Mouse (Mus musculus) limb, embryonic 12.5 days (tissue): ENCODE measurements around the gene Agpat1. TPM values are rescaled to one million over a fixed set of nuclear protein-coding genes. Genes with fewer than 3 reads are reported as not detected.

ENCODE experiments used
- ATAC-seq: fragments of 200-750 bp; cut with Nextera tagmentation; 2 replicates; pipeline ENCODE4 v1.8.0; 2017; ENCODE audit warnings: low read depth, moderate TSS enrichment; ENCODE audit not compliant: insufficient number of reproducible peaks, insufficient read depth, low FRiP score, low TSS enrichment
- H3K27ac ChIP-seq: fragments of 300-500 bp; sonication (generic); 2 replicates; pipeline ENCODE4 v1.5.1; 2016; ENCODE audit warnings: mild to moderate bottlenecking, moderate library complexity
- H3K27me3 ChIP-seq: fragments of 300-500 bp; sonication (generic); 2 replicates; pipeline ENCODE4 v1.6.1; 2016; ENCODE audit warnings: mild to moderate bottlenecking, moderate library complexity
- H3K36me3 ChIP-seq: fragments of 300-500 bp; sonication (generic); 2 replicates; pipeline ENCODE4 v1.6.1; 2016; ENCODE audit warnings: mild to moderate bottlenecking, moderate library complexity
- H3K4me1 ChIP-seq: fragments of 300-500 bp; sonication (generic); replicated peaks from 2 replicates; pipeline ENCODE4 v1.6.1; 2016
- H3K4me2 ChIP-seq: fragments of 300-500 bp; sonication (generic); 2 replicates; pipeline ENCODE4 v1.6.1; 2016; ENCODE audit warnings: mild to moderate bottlenecking, moderate library complexity
- H3K4me3 ChIP-seq: fragments of 300-500 bp; sonication (generic); replicated peaks from 2 replicates; pipeline ENCODE4 v1.5.1; 2016; ENCODE audit warnings: mild to moderate bottlenecking
- H3K9ac ChIP-seq: fragments of 300-500 bp; sonication (generic); replicated peaks from 2 replicates; pipeline ENCODE4 v1.6.1; 2016; ENCODE audit warnings: mild to moderate bottlenecking, moderate library complexity
- H3K9me3 ChIP-seq: fragments of 300-500 bp; sonication (generic); 2 replicates; pipeline ENCODE4 v1.6.1; 2016; ENCODE audit warnings: mild to moderate bottlenecking, moderate library complexity
- WGBS: fragments of 180-500 bp; shearing (Covaris S2); methylation state at CpG from one replicate; pipeline ENCODE4 v1.1.7; 2016; 5-methylcytosine and 5-hydroxymethylcytosine counted together
- polyA plus RNA-seq: library from polyadenylated mRNA; unstranded; fragments of >200 nt; fragmentation: Nextera tagmentation; extraction: Ambion mirVana; gene quantifications from 2 replicates; pipeline ENCODE4 v1.2.1, GENCODE M21; 2016

The Agpat1 gene
- polyA plus RNA-seq, 1 experiment from 2014 or later, result 53.4 TPM

DNA sequence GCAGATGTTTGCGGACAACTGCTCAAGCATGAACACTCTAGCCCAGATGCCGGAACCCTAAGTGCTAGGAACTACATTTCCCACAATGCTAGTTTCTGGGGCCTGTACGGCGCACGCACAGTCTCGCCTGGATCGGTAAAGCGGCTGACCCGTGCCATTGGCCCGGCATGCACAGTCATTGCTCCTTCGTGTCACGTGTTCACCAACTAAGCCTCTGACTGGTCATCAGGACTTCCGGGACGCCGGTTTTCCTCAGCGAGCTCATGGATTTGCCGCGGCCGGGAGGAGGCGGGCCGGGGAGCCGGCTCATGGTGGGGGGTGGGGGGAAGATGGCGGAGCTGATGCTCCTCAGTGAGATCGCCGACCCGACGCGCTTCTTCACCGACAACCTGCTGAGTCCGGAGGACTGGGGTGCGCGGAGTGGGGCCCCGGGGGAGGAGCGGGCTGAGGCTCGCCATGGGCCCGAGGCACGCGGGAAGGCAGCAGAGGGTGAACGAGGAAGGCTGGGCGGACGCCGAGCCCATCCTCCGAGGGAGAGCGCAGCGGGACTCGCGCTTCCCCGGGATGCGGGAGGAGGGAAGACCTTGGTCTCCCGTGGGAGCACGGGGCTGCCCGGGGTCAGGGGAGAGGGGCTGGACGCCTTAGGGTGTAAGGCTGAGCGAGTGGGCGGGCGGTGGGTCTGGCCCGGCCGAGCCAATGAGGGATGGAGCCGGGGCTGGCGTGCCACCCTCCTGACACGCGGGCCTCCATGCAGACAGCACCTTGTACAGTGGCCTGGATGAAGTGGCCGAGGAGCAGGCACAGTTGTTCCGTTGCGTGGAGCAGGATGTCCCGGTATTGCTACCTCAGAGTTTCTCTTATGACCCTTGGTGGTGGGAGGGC, 43.1 kb downstream of the Agpat1 start, which contains the start of gene Atf6b:
Gene Atf6b (plus strand): TSS at position 241 of the 882 bp plus-strand sequence.
- WGBS, result 1% methylated on average over 66 of the region's 66 CpGs
- ATAC-seq, result peak; percentile 96
- peak within 1 kb of the TSS; percentile 92 for H3K9ac ChIP-seq
- peak within 1 kb of the TSS; percentile 50; the same call in 1 of the 2 replicates for H3K27ac ChIP-seq
- H3K4me3 ChIP-seq, result peak within 1 kb of the TSS; percentile 97
- no peaks in the 10 kb centered on the region for H3K9me3 ChIP-seq
- peaks cover 43% of the 10 kb centered on the region for H3K36me3 ChIP-seq
- no peaks in the 10 kb centered on the region for H3K27me3 ChIP-seq
- peaks cover 17% of the 10 kb centered on the region for H3K4me1 ChIP-seq
- H3K4me2 ChIP-seq, result peak within 1 kb of the TSS; percentile 85

DNA sequence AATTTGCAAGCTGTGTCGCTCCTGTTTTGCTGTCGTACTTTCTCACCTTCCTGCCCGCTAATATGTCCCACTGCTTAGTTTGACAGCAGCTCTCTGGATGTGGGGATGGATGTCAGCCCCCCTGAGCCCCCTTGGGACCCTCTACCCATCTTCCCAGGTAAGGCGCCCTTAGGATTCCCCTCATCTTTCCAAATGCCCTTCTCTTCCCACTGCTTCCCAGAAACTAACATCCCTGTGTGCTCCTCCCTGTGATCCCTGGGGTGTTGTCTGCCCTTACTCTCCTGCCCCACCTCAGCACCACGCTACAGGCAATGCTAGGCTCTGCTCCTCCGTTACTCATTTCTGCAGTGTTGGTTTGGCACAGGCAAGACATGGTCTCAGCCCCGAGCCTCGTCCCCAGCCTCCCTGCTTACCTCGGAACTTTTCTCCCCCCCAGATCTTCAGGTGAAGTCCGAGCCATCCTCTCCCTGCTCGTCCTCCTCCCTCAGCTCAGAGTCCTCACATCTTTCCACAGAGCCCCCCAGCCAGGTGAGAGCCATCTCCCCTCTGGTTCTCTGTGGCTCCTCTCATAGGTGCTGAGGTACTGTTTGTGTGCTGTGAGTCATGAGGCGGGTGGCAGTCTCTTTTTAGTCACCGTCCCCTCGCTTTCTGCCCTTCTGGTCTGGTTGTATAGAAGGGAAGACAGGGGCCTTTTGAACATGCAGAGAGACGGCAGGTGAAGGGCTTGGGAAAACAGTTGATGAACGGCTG, 44.3 kb downstream of the Agpat1 start:
- Histone ChIP-seq H3K9me3 (no peaks in the 10 kb centered on the region), H3K27me3 (no peaks in the 10 kb centered on the region), H3K27ac (no peak overlapping the region), H3K9ac (peak overlapping the region; percentile 92; the same call in 1 of the 2 replicates), H3K4me3 (peak overlapping the region; percentile 97), H3K36me3 (peaks cover 54% of the 10 kb centered on the region), H3K4me2 (peak overlapping the region; percentile 85), H3K4me1 (peaks cover 17% of the 10 kb centered on the region)
- no peak for ATAC-seq
- WGBS, result 86% methylated on average over 16 of the region's 16 CpGs

GRCm38 (mm10) chr17:34649106-34649864, 45.2 kb downstream of the Agpat1 start:
- no peak overlapping the region for H3K27ac ChIP-seq
- peaks cover 17% of the 10 kb centered on the region for H3K4me1 ChIP-seq
- H3K27me3 ChIP-seq, result no peaks in the 10 kb centered on the region
- H3K4me2 ChIP-seq, result no peak overlapping the region
- no peak for ATAC-seq
- no peak overlapping the region for H3K9ac ChIP-seq
- H3K9me3 ChIP-seq, result no peaks in the 10 kb centered on the region
- 87% methylated on average over 18 of the region's 18 CpGs for WGBS
- H3K4me3 ChIP-seq, result no peak overlapping the region
- H3K36me3 ChIP-seq, result peaks cover 64% of the 10 kb centered on the region

DNA sequence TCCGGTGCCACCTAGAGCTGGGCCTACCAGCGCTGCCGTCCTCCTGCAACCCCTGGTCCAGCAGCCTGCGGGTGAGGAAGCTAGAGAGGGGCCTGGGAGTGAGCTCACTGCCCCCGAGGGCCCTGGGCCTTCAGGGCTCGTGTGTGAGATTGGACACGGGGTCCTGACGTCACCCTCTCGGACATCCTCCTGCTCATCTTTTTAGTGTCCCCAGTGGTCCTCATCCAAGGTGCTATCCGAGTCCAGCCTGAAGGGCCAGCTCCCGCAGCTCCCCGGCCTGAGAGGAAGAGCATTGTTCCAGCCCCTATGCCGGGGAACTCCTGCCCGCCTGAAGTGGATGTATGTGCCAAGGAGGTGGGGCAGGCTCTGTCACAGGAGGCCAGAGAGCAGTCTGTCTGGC, 46.7 kb downstream of the Agpat1 start:
- no peak overlapping the region for H3K4me2 ChIP-seq
- no peak overlapping the region for H3K27ac ChIP-seq
- H3K9me3 ChIP-seq, result no peaks in the 10 kb centered on the region
- H3K27me3 ChIP-seq, result no peaks in the 10 kb centered on the region
- H3K4me1 ChIP-seq, result peaks cover 8% of the 10 kb centered on the region
- WGBS, result 96% methylated on average over 14 of the region's 14 CpGs
- no peak for ATAC-seq
- H3K9ac ChIP-seq, result no peak overlapping the region
- peaks cover 73% of the 10 kb centered on the region for H3K36me3 ChIP-seq
- H3K4me3 ChIP-seq, result no peak overlapping the region

DNA sequence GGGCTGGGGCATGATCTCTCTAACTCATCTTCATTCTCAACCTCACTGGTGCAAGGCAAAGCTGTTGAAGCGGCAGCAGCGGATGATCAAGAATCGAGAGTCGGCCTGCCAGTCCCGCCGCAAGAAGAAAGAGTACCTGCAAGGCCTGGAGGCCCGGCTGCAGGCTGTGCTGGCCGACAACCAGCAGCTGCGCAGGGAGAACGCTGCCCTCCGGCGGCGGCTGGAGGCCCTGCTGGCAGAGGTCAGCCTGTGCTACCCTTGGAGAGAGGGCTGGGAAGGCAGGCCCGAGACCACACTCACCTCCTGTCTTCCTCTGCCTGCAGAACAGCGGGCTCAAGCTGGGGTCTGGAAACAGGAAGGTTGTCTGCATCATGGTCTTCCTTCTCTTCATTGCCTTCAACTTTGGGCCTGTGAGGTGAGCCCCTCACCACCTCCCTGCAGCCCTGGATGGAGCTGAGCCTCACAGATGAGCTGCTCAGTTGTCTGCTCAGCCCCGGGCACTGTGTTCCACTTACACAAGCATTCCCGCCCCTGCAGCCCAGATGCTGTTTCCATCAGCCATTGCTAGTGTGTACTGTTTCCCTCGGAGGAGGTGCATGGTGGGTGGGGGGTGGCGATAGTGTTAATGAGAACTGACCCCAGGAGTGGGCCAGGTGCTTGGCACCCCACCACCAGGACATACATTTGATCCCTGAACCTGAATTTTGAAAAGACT, 47.6 kb downstream of the Agpat1 start:
- Histone ChIP-seq H3K4me2 (no peak overlapping the region), H3K9me3 (no peaks in the 10 kb centered on the region), H3K36me3 (peaks cover 70% of the 10 kb centered on the region), H3K9ac (no peak overlapping the region), H3K4me1 (peaks cover 13% of the 10 kb centered on the region), H3K27me3 (no peaks in the 10 kb centered on the region; the same call in 1 of the 2 replicates), H3K4me3 (no peak overlapping the region), H3K27ac (no peak overlapping the region)
- WGBS, result 56% methylated on average over 19 of the region's 19 CpGs
- ATAC-seq, result no peak

DNA sequence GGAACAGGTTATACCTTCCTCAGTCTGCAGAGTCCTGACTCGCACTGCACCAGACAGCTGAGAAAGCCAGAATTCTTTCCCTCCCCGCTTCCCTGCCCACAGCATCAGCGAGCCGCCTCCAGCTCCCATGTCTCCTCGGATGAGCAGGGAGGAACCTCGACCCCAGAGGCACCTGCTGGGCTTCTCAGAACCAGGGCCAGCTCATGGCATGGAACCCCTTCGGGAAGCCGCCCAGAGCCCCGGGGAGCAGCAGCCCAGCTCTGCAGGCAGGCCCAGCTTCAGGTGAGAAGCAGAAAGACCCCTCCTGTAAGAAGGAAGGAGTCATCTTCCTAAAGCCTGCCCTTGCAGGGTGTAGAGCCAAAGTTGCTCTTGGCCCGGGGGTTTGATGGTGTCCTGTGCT, 48.5 kb downstream of the Agpat1 start:
- peaks cover 70% of the 10 kb centered on the region for H3K36me3 ChIP-seq
- 94% methylated on average over 10 of the region's 10 CpGs for WGBS
- H3K9me3 ChIP-seq, result no peaks in the 10 kb centered on the region
- no peak overlapping the region for H3K4me3 ChIP-seq
- H3K27ac ChIP-seq, result no peak overlapping the region
- ATAC-seq, result no peak
- no peaks in the 10 kb centered on the region; the same call in 1 of the 2 replicates for H3K27me3 ChIP-seq
- no peak overlapping the region for H3K9ac ChIP-seq
- H3K4me2 ChIP-seq, result no peak overlapping the region
- peaks cover 12% of the 10 kb centered on the region for H3K4me1 ChIP-seq

- Histone ChIP-seq H3K27ac (no peak overlapping the region), H3K9ac (no peak overlapping the region), H3K27me3 (peaks cover 2% of the 10 kb centered on the region; the same call in 1 of the 2 replicates), H3K9me3 (no peaks in the 10 kb centered on the region), H3K36me3 (peaks cover 70% of the 10 kb centered on the region), H3K4me3 (no peak overlapping the region), H3K4me2 (no peak overlapping the region), H3K4me1 (peaks cover 8% of the 10 kb centered on the region)
- WGBS, result 88% methylated on average over 8 of the region's 8 CpGs
- no peak for ATAC-seq
Observed at GRCm38 (mm10) chr17:34652985-34653384, 48.9 kb downstream of the Agpat1 start.

DNA sequence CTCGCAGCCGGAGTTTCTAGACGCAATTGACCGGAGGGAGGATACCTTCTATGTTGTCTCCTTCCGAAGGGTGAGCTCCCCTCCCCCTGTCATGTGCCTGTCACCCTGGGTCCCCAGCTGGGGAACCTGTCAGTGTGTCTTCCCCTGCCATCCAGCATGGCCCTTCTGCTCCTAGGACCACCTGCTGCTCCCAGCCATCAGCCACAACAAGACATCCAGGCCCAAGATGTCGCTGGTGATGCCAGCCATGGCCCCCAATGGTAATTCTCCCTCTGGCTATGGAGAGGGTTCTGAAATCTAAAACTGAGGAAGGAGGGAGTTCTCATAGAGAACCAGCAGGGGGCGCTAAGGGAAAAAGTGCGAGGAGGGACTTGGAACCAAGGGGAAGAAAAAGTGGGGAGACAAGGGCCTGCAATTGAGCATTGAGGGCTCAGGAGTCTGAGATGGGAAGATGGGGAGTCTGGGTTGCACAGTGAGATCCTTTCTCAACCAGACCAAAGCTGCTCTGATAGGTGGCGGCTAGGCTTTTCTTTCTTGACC, 49.8 kb downstream of the Agpat1 start:
- H3K27ac ChIP-seq, result no peak overlapping the region
- H3K9me3 ChIP-seq, result no peaks in the 10 kb centered on the region
- peaks cover 67% of the 10 kb centered on the region for H3K36me3 ChIP-seq
- no peak overlapping the region for H3K4me2 ChIP-seq
- H3K27me3 ChIP-seq, result peaks cover 9% of the 10 kb centered on the region
- H3K4me1 ChIP-seq, result peaks cover 4% of the 10 kb centered on the region
- no peak for ATAC-seq
- H3K9ac ChIP-seq, result no peak overlapping the region
- no peak overlapping the region for H3K4me3 ChIP-seq
- WGBS, result 67% methylated on average over 9 of the region's 9 CpGs

- Histone ChIP-seq H3K9me3 (no peaks in the 10 kb centered on the region), H3K9ac (no peak overlapping the region)
- 91% methylated on average over 13 of the region's 13 CpGs for WGBS
Observed at GRCm38 (mm10) chr17:34654392-34654791, 50.3 kb downstream of the Agpat1 start.

GRCm38 (mm10) chr17:34655160-34655559, 51.1 kb downstream of the Agpat1 start:
- WGBS, result 90% methylated on average over 7 of the region's 7 CpGs

More at GRCm38 (mm10) chr17:34654392-34654791, 50.3 kb downstream of the Agpat1 start:
- Histone ChIP-seq H3K4me2 (no peak overlapping the region), H3K27me3 (peaks cover 15% of the 10 kb centered on the region), H3K36me3 (peaks cover 61% of the 10 kb centered on the region), H3K27ac (no peak overlapping the region), H3K4me1 (peaks cover 4% of the 10 kb centered on the region), H3K4me3 (no peak overlapping the region)
- no peak for ATAC-seq

More at GRCm38 (mm10) chr17:34655160-34655559, 51.1 kb downstream of the Agpat1 start:
- Histone ChIP-seq H3K9me3 (no peaks in the 10 kb centered on the region), H3K9ac (no peak overlapping the region), H3K27ac (0 out of 2 replicates have a peak overlapping the region, but pooled peaks have one; percentile 4), H3K4me1 (peaks cover 4% of the 10 kb centered on the region), H3K27me3 (peaks cover 22% of the 10 kb centered on the region), H3K4me3 (no peak overlapping the region), H3K4me2 (no peak overlapping the region), H3K36me3 (peaks cover 53% of the 10 kb centered on the region)
- ATAC-seq, result no peak
